Mouse (Mus musculus): ENCODE results near the gene Hmgcll1.

Hmgcll1 gene

DNA sequence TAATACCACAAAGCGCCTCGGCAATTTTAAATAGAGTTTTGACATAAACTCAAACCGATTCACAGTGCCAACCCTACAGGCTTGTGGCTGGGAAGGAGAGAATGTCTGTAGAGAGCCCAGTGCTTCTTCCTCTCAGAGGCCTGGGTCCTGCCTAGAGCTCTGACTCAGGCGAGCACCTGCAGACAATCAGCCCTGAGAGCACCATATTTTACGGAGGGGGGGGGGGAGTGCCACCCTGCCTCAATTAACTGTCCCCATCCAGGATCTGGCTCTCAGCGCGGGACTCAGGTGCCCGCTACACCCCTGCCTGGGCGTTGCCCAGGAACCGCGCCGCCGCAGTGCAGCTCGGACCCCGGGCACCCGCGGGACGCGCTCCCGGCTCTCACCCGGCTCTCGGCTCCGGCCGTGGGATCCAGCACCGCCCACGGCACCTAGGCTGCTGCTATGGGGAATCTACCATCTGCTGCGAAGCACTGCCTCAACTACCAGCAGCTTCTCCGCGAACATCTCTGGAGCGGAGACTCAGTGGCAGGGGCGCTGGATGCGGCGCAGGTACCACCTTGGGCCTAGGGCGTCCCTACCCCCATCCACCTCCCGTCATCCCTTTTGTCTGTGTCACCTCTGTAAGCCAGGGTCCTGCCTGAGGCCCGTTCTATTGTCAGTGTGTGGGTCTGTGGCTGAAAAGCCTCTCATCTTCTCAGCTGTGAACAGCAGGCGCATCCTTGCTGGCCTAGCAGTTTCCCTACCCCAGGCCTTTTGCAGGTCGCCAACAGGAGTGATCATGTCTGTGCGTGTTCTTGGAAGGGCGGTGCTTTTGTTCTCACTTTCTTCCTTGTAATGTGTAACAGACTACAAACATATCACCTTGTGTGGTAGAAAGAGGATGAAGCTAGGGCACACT is at the start of gene Hmgcll1:
Gene Hmgcll1 (plus strand): TSS at position 225 of the 901 bp plus-strand sequence.
- DNase-seq (ENCODE audit: low read depth), result no peak

- no peak for DNase-seq (ENCODE audit: low read depth)
These were observed 34.6 kb upstream of the Hmgcll1 start for GRCm38 (mm10) chr9:75980097-75980496.

- no peak for DNase-seq (ENCODE audit: low read depth)
These were observed 33.5 kb upstream of the Hmgcll1 start for GRCm38 (mm10) chr9:75981139-75981538.

- no peak for DNase-seq (ENCODE audit: low read depth)
These were observed 25.2 kb upstream of the Hmgcll1 start for GRCm38 (mm10) chr9:75989491-75989890.

- peak; percentile 40 for DNase-seq (ENCODE audit: low read depth)
These were observed 15.8 kb upstream of the Hmgcll1 start for GRCm38 (mm10) chr9:75998791-75999350.

DNA sequence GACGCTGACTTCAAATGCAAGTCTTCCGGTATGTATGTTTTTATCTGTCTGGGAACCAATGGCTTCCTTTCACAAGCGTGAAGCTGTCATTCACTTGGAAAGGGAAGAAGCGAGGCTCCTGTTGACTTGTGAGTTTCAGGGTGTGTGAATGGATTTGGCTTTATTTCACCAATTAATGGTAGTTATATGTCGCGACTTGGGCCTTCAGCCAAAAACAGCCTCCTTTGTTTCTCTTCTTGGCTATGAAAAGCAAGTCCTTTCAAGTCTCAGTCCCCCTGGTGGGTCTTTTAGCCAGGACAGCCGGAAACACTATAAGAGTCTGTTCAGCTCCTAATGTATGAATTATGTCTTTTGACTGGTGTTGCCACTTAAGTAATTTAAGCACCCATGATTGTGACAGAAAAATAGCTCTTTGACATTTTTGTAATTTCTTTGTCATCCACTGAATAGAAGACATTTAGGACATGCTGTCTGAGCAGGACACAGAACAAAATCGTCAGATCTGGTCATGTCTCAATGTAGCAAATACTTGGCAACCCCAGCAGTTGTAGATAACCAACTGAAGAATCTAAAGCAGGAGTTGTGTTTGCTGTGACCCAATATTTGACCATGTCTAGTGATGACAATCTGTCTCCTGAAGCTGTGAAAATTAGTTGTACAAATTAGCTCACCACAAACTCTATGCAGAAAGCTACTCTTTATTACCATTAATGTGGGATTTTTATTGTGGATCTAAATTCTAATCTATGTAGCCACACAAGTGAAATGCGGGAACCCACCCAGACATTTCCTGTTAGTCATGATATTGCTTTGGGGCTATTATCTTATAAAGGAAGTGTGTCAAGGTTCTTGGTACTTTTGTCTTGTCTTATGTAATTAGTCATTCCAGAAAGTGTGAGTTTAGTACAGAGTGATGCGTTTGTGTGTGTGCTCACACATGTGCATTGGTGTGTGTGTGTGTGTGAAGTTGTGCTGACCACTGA is 13.5 kb upstream of the Hmgcll1 start:
- DNase-seq (ENCODE audit: low read depth), result no peak

DNA sequence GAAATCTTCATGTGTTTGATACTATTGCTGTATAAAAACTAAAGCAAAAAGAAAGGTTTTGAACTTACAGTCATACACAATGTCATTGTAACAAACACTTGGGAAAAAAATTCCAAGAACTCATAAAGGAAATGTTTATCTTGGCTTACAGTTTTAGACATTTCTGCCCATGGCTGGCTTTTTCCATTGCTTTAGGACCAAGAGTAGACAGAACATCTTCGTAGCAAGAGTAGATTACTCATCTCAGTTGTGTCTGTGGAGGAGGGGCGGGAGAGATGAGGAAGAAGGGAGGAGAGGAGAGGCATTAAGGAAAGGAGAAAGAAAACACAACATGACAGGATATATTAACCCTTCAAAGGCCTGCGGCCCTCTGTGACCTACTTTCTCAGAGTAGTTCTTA is 11.6 kb upstream of the Hmgcll1 start:
- DNase-seq (ENCODE audit: low read depth), result no peak

- DNase-seq (ENCODE audit: low read depth), result no peak
These were observed 11.0 kb upstream of the Hmgcll1 start for GRCm38 (mm10) chr9:76003637-76004036.

GRCm38 (mm10) chr9:76007342-76007970 is 7.2 kb upstream of the Hmgcll1 start:
- DNase-seq (ENCODE audit: low read depth), result no peak

DNA sequence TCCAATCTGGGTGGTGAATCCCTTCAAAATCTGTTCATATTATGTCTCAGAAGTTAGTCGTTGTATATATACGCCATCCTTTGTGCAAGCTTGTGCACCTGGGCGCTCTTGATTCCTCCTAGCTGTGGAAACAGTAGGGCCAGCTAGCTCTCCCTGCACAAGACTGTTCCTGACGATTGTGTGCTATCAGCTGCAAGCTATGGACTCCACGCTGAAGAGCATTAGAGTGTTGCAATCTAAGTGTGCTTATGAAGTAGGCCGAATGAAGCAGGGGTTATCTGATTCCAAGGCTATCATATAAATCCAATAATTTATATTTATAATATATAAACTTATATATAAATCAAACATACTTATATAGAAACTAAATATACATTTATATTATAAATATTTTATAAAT is 866 bp upstream of the Hmgcll1 start:
- no peak for DNase-seq (ENCODE audit: low read depth)

DNA sequence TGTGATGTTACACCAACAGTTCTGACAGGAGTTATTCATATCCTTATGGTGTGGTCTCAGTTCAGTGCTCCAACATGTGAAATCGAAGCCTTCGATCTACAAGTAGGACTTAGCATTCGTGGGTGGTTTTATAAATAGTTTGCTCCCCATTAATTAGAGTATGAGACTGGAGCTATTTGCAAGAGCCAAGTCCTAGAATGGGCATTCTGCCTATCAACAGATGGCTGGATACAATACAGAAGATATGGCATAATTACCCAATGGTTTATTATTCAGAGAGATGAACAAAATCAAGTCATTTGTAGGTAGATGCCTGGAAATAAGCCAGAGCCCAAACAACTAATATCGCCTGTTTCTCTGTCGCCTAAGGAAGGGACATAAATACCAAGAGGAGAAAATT is 1.3 kb downstream of the Hmgcll1 start:
- no peak for DNase-seq (ENCODE audit: low read depth)

- no peak for DNase-seq (ENCODE audit: low read depth)
These were observed 1.9 kb downstream of the Hmgcll1 start for GRCm38 (mm10) chr9:76016506-76016905.

DNA sequence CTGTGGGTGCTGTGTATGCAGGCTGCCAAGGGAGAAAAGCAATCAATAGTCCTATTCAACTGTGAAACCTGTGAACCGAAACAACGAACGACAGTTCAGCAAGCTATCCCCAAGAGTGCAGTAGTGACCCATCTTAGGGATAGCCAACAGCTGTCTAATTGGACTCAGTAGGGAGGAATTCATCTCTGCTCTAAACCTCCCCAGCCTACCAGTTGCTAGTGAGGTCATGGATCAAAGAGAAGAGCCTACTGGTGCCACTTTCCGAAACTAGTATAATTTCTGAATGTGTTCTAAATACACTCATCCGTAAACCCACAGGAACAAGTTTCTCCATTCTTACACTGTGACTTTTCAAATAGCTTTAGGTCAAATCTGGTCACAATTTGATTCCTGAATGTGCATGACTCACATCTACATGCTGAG is 8.9 kb downstream of the Hmgcll1 start:
- peak; percentile 53 for DNase-seq (ENCODE audit: low read depth)

DNA sequence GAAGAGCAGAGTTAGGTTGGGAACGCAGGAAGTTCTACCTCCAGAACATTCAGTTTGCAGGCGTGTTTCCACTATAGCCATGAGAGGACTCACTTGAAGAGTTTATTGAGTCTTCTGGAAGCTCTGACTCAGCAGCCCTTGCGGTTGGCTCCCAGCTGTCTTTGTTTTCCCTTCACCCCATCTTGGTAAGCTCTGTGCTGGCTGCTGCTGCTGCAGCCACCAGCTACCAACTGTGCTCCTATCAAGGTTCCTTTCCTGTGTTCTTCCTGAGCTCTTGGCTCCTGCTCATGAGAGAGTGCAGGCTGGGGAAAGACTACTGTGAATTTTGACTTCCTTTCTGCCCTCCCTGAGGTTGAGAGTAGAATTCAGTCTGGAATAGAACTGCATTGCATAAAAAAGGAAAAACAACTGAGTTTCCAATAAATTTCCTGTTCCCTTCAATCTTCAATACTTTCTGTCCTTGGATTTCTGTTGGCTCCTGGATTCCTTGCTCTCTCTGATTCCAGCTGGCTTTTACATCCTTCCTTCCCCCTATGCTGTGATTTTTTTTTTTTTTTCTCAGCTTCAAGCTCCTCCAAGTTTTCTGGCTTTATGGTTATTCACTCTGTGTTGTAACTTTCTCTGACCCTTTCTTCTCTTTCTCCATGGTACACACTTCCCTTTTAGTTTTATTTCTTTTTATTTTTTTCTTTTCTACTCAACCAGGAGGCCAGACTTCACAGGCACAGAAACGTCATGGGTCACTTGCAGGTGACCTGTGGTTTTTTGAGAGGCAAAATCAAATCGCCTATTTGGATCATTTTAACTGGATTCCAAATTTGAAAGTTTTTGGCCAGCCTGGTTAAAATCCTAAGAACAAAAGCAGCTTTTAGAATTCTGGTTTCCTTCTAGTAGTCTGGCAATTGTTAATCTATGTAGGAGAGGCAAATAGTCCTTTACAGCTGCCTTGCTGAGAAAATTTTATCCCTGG is 9.9 kb downstream of the Hmgcll1 start:
- DNase-seq (ENCODE audit: low read depth), result peak; percentile 80

DNA sequence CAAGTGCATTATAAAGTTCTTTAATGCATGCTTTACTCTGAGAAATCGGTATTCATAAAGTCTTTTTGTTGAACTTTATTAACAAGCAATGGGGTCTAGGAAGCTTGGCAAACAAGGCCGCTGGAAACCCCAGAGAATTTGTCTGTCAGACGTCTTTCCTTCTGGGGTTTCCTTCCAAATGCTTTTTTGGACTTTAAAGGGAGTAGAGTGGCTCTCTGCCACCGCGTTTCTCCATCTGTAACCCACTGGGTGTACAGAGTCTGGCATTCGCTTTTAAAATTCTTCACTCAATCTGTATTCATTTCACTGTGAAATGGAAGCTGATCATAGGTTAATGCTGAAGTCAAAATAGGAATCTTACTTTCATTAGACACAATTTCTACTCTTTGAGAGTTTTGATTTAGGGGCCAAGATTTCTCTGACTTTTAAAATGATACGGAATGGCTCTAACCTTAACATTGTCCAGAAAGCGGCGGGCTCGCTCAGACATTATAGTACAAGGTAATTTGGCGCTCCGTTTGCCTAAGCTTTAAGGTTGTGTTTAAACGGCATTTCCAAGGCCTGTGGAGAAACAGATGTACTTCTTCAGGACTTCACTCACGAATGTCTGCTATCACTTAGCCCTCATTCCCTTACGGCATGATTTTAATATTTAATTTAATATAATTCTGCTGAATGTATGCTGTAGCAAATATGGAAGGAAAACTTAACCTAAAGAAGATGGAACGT is 15.0 kb downstream of the Hmgcll1 start:
- no peak for DNase-seq (ENCODE audit: low read depth)

DNA sequence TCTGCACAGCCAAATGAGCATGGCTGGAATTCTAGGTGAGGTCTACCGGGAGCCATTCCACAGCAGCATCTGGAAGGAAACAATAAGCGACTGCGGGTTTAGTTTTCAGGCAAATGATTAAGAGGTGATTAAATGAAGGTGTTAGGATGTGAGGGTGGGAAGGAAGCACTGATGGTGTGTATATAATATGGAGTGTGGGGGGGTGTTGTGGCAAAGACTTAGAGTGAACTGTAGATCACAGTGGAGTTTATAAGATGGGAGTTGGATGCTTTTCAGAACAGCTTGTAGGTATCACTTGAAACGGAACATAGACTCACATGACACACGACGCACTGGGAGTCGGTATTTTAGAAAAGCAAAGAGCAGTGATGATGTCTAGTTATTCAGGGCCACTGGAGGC is 20.4 kb downstream of the Hmgcll1 start:
- no peak for DNase-seq (ENCODE audit: low read depth)

DNA sequence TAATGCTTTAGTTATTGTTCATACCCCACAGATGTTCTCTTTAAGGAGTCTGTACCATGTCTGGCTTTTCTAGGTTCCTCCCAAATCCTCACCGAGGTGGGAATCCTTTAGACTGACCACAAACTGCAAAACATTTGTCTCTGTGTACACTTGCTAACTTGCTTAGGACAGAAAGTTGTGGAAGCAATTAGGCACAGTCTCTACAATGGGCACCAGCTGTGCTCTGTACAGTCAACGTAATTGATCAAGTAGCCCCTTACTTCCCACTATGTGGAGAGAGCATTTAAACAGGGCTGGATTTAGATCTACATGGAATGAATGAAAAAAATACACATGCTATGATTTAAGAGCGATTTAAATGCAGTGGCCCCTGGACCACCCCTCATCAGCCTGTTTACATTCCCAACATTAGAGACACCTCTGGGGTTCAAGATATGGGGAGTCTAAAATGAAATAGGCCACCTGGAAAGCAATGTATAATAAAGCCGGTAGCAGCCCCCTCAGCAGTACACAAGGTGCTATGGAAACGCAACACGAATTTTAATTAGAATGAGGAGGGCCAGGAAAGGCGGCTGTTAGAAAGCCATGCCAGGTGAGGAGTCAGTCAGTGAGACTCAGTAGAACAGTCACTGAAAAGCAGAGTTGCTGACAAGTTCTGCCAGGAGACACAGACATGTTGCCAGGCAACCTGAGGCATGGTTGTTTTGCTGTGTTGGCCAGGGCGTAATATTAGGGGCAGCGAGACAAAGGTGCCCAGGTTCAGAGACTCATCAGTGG is 23.9 kb downstream of the Hmgcll1 start:
- no peak for DNase-seq (ENCODE audit: low read depth)

DNA sequence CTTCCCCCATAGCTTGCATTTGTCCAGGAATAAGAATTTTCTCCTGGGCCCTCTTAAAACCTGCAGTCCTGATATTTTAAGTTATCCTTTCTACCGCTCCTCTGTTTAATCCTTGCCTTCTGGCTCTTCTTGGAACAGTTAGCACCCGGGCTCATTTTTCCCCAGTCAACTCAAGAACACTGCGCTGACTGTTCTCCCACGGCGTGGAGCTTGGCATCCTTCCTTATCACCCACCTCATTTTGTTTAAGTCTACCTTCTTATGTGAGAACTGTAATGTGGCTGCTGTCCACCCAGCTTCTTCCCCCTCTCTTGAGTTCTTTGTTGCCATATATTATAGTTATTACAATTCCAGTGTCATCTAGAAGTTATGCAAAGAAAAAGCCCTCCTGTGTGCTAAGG is 25.1 kb downstream of the Hmgcll1 start:
- no peak for DNase-seq (ENCODE audit: low read depth)

- no peak for DNase-seq (ENCODE audit: low read depth)
These were observed 28.7 kb downstream of the Hmgcll1 start for GRCm38 (mm10) chr9:76043341-76043740.
